Mouse (Mus musculus) left cerebral cortex, postnatal 10 days (tissue): ENCODE measurements around the gene Uspl1. TPM values are rescaled to one million over a fixed set of nuclear protein-coding genes. Genes with fewer than 3 reads are reported as not detected.
"Not testable (repeated sequence)": the region's sequence is repeated elsewhere in the genome, so short reads cannot be mapped to it uniquely, and the experiment has no call there.

Source experiments
- DNase-seq, 2 experiments: peaks; one replicate each; pipeline ENCODE4 v3.0.0; 2021 to 2022; ENCODE audit warnings: low spot score in 2 of 2, mixed read lengths in 1 of 2; ENCODE audit errors: extremely low spot score in 1 of 2
- intact Hi-C: fragments of 180-260 bp; cut with DNase I; formaldehyde crosslinking; loops from one replicate; pipeline ENCODE4 v1.15.1; 2025
- total RNA-seq, 2 experiments: library from RNA; stranded (reverse); gene quantifications; 2 replicates each; pipeline ENCODE4 v1.2.3; 2021

Gene Uspl1
- 10 to 100 TPM; 50.2 to 57.8 TPM for total RNA-seq

- DNase-seq = peak; percentile 98 to 99
- intact Hi-C loops = loop anchor here (2.0 kb wide), 1 partner anchor 131 kb away; no protein-coding TSS in a partner anchor
These were observed at the start of gene Uspl1, which contains the start of gene Hmgb1 for GRCm38 (mm10) chr5:149184104-149184843. Uspl1 (plus strand) TSS chr5:149184350. Hmgb1 (minus strand) TSS chr5:149184489.

- no peak for DNase-seq
- intact Hi-C loops = no loop called here
These were observed 49.2 kb upstream of the Uspl1 start for GRCm38 (mm10) chr5:149134751-149135454.

DNA sequence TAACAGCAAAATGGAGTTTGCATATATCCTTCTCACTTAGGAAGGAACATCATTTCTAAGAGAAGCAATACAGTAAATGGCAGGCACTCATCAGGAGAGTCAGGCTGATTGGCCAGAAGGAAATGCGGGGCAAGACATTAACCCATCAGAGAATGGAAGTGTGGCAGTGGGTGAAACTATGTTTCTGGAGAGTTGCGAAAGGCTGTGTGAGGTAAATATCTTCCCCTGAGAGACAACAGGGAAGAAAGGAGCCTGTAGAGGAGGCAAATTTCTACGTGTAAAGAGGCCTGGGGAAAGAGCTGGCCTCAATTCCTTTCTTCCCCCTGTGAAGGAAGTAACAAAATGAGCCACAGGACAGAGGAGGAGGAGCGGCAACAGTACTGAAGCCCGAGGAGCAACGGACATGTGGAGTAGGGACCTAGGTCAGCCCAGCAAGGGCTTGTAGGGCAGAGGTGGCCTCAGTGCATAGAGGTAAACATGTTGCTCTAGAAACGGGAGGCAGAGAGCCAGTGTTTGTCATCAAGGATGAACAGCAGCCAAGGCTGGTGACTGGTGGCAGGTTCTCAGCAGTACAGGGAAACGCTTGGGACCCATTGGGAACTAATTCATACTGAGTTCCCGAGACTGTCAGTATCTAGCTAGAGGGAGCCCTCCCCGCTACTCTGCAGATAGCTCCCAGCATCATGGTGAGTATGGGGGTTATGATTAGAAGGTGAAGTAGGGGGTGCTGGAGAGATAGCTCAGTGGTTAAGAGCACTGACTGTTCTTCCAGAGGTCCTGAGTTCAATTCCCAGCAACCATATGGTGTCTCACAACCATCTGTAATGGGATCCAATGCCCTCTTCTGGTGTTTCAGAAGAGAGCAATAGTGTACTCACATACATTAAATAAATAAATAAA lies 48.4 kb upstream of the Uspl1 start:
- intact Hi-C loops = no loop called here

DNA sequence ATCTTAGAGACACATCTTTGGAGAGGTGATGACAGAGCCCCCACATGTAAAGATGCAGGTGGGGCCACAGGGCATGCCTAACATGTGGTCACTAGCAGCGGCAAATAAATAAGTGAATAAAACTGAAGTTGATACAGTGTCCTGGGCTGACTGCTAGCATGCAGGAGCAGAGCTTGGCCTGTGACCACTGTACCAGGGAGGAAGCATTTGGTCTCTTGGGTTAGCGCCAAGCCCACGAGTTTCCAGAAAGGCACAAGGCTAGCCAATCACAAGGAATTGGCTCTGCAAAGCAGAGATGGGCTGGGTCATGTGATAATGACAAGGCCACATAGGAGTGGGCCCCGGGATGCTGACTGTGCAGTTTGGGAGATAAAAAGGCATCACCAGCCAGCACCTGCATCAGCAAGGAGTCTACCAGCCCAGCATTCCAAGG lies 47.2 kb upstream of the Uspl1 start:
- intact Hi-C loops = no loop called here
- DNase-seq = peak in 1 of 2 experiments; percentile 48

More for the DNA sequence above, 48.4 kb upstream of the Uspl1 start:
- DNase-seq = no peak

DNA sequence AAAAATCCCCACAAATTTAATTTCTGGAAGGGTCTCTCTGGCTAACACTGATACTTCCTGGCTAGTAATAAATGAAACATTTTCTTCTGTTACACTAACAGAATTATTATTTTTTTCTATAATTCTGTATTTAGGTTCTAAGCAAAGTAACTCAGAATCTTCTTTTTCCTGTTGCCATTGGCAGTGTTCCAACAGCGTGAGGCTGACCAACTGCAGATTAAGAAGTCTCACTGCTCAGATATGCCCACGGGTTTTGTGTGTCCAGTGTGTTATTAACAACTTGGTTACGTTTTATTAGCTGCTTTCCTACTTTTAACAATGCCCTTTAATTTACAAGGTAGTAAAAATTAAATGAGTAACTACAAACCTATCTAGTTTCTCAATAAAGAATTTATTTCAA lies 46.7 kb upstream of the Uspl1 start:
- intact Hi-C loops = no loop called here
- DNase-seq = no peak

GRCm38 (mm10) chr5:149138087-149138486 lies 46.1 kb upstream of the Uspl1 start:
- intact Hi-C loops, DNase-seq: not testable (repeated sequence)

DNA sequence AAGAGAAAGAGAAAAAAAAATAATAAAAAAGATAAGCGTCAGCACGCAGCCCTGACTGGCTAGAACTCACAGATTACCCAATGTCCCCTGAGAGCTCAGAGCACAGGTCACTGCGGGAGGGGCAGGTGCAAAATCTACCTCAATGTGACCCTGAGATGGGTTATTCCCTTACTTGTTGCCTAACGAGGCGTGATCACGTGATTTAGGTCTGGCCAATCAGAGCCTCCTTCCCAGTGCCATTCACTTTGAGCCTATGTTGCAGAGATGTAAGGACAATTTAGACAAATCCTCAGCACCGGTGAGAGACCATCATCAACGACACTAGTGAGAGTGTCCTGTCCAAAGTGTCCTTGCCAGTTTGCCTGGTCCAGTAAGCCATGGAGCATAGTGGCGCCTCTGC lies 43.8 kb upstream of the Uspl1 start:
- intact Hi-C loops = no loop called here
- DNase-seq = no peak

DNA sequence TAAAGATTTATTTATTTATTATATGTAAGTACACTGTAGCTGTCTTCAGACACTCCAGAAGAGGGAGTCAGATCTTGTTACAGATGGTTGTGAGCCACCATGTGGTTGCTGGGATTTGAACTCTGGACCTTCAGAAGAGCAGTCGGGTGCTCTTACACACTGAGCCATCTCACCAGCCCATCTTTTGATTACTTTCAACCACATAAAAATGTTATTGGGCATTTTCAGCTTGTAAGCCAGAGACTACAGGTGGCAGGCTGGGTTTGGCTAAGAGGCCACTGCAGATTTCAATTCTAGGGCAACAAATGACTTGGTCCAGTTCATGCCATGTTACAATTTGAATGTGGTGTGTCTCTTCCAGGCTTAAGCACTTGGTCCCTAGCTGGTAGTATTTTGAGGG lies 43.0 kb upstream of the Uspl1 start:
- DNase-seq, intact Hi-C loops: not testable (repeated sequence)

GRCm38 (mm10) chr5:149143766-149144375 lies 40.3 kb upstream of the Uspl1 start:
- intact Hi-C loops = no loop called here
- peak in 1 of 2 experiments; percentile 37 for DNase-seq

- no peak for DNase-seq
These were observed 37.5 kb upstream of the Uspl1 start for GRCm38 (mm10) chr5:149146691-149147090.

GRCm38 (mm10) chr5:149147386-149148000 lies 36.7 kb upstream of the Uspl1 start:
- intact Hi-C loops = no loop called here
- no peak for DNase-seq

More at GRCm38 (mm10) chr5:149146691-149147090, 37.5 kb upstream of the Uspl1 start:
- intact Hi-C loops = no loop called here

GRCm38 (mm10) chr5:149150882-149151281 lies 33.3 kb upstream of the Uspl1 start:
- DNase-seq = no peak
- intact Hi-C loops = no loop called here

GRCm38 (mm10) chr5:149152063-149152773 lies 31.9 kb upstream of the Uspl1 start:
- peak in 1 of 2 experiments; percentile 33 for DNase-seq
- intact Hi-C loops = no loop called here

DNA sequence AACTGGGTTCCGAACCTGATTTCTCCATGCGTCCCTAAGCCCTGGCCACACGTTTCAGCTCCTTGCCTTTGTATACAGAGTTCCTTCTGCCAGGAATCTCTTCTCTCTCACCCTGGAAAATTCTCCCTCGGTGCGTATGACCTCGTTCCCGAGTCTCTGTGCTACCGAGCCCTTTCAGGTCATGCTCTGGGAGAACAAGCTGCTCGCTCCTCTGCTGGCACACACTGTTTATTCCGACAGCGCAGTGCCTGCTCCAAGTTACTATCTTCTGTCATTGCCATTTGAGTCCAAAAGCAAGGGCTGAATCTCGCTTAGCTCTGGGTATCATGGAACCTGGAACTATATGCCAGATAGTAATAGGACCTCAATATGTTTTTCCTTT lies 31.4 kb upstream of the Uspl1 start:
- intact Hi-C loops = no loop called here
- DNase-seq = no peak

DNA sequence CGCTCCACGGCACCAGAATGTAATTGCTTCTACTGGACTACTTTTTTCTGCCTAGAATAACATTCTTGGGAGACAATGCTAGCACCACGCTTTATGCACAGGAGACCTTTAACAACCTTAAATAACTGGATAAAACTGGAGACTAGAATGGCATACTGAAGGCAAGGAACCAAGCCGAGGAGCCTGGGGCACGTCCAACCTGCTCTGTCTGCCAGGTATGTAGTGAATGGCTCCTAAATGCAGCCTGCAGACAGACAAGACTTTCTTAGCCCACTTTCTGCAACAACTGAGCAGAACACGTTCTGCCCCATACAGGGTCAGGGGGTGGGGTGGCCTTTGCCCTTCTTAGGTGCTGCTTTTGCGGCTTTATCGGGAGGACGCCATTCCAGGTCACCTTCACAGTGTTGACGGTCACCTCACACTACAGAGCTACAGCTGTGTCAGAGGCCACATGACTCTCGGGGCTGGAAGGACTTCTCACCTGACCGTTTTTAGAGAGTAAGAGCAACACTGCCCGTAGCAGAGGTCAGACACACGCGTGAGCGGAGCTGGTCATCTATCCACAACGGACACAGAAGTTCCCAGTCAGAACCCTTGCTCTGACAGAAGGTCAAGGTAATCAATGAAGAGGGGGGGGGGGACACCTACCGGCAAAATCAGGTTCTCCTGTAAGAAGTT lies 27.1 kb upstream of the Uspl1 start:
- DNase-seq = no peak
- intact Hi-C loops = no loop called here

GRCm38 (mm10) chr5:149159021-149159420 lies 25.1 kb upstream of the Uspl1 start:
- DNase-seq = no peak

DNA sequence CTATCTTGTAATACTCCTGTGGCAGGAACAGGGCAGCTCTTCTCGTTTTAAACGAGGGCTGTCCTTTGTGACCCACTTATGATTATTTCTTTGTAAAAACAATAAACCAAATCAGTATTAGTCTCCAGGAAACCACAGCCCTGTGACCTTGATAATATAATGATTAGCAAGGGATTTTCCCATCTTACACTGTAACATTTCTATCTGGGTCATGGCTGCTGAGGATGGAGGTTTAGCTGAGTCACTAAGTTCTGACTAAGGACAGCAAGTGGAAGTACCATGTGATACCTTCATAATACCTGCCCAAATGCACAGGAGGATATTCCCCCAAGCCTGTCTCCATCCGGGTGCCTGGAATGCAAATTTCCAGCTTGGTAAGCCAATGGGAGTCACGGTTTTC lies 23.7 kb upstream of the Uspl1 start:
- DNase-seq = no peak
- intact Hi-C loops = no loop called here

More at GRCm38 (mm10) chr5:149159021-149159420, 25.1 kb upstream of the Uspl1 start:
- intact Hi-C loops = no loop called here
